Mouse (Mus musculus): Measurements from ENCODE around the gene Ctnnbl1.

The Ctnnbl1 gene

DNA sequence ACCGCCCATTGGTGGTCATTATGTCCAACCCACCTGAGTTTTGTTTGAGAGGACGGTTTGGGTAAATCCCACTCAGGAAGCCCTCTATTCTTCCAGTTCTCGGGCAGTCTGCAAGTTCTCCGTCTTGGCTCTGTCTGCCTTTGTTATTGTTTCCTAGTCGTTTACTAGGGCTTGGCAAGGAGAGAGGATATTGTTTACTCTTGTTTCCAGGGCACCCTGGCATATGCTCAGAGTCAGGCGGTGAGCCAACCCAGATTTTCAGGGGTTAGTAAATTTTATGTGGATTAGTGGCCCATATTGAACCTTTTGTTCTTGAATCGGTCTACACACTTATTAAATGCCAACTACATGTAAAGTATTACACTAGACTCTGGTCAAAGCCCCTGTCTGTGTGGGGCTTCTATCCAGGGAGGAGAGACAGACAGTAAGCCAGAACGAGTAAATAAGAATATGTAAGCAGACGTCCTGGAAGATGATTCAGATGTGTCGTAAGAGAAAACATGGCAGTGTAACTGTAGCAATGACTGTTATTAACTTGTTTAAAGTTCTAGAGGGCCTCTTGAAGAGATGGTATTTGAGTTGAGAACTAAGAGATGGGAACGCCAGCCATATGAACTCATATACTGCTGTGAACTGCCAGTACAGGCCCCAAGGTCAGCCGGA lies 13.9 kb downstream of the Ctnnbl1 start:
- peak; percentile 91 for DNase-seq (ENCODE audit: low spot score)

DNA sequence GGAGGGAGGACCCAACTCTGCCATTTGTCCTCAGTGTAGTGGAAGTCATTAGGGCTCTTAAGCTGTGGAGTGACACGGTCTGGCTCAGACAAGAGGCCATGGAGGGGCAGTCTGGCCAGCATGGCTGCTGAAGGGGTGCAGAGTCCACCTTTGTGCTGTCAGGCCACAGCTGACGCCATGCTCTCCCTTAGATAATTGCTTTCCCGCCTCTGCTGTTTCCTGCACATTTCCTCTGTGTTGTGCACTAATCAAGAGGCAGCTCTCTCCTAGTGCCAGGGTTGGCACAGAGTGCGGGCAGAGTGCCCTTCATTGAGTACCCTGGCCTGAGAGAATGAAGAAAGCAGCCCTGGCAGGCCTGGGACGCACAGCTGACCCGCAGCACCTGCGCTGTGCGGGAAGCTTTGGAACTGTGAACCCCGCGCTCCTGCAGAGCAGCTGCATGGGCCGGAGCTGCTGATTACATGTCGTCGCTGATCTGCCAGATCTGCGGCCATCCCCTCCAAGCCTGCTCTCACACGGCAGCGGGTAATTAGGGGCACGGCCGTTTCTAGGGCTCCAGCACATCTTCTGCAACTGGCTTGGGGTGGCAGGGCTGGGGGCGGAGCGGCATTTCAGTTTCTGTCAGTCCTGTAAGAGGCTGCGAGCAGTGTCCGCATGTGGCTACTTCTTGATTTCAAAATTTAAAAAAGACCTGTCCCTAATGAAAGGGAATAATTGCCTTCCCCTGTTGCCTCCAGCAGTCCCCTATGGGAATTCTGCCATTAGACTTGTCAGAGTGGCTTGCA lies 14.6 kb downstream of the Ctnnbl1 start:
- DNase-seq (ENCODE audit: low spot score): peak; percentile 65

DNA sequence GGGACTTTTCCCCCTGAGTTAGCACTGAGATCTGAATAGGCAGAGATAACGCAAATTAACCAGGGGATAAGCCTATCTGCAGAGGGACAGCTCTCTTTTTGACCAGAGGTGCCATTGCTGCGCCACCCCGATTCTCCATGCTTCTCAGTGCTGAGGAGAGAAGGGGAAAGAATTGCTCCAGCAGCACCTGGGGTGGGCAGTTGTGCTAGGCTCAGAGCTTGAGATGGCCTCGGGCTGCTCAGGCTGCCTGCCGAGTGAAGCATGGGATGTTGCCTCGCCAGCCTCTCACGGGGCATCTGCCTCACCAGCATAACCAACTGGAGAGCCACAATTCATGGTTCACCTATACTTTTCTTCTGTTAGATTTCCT lies 15.2 kb downstream of the Ctnnbl1 start:
- DNase-seq (ENCODE audit: low spot score): no peak

DNA sequence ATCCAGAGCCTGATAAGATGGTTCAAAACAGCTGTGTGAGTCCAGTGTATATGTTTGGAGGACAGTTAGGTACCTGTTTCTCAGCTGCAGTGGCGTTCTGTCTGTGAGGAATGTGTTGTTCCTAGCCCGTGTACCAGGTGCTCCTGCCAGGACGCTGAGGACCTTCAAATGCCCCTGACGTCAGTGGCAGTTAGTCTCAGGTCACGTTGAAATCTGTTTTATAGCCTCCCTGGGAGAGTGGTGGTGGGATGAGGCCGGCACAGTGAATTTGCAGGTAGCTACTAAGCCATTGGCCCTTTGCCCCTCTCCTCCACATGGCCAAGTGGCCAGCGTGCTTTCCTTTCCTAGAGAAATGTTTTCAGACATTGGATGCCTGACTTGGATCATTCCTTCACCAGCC lies 18.6 kb downstream of the Ctnnbl1 start:
- DNase-seq (ENCODE audit: low spot score): no peak

DNA sequence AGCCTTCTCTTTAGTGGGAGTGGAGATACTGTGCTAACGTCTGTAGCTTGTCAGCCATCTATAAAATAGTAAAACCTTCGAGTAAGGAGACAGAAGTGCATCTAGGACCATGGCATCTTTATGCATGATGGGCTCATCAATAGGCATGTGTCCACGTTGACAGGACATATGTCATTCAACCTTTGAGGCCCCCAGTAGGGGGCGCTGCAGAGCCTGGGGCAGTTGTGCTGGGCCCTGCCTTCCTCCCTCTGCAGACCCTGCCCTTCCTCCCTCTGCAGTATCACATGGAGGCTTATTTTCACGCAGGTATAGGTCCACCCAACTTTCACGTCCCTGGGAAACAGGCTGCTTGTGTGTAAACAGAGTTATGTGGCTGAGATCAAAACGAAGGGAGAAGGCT lies 19.0 kb downstream of the Ctnnbl1 start:
- DNase-seq (ENCODE audit: low spot score): no peak

DNA sequence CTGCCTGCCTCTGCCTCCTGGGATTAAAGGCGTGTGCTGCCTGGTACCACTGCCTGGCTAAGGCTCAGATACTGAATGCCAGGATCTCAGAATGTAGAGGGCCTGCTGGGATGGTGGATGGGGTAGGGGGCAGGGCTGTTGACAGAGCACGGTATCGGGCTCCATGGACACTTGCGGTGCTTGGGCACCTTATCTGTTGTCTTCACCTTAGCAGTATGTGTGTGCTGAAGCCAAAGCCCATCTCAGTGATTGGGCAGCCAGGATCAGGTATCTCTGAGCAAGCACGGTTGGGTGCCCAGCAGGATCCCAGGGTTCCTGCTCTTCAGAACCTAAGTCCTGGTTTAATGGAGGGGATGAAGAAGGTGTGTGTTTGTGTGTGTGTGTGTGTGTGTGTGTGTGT lies 21.2 kb downstream of the Ctnnbl1 start:
- no peak for DNase-seq (ENCODE audit: low spot score)

DNA sequence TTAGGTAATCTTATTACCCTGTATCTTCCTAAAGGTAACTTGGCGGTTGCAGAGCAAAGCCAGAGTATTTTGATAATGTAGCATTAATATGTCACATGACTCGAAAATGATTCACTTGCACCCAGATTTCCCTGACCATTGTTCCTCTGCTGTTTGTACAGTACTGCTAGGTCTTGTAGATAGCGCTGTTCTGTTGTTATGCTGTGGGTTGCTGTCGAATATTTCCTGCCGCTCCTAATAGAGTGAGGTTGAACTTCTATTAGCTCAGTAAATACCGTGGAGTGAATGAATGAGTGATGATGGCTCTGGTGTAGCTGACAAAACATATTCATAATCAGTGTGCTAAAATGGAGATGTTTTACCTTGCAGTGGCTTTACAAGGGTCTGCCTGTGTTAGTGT lies 22.5 kb downstream of the Ctnnbl1 start:
- no peak for DNase-seq (ENCODE audit: low spot score)

DNA sequence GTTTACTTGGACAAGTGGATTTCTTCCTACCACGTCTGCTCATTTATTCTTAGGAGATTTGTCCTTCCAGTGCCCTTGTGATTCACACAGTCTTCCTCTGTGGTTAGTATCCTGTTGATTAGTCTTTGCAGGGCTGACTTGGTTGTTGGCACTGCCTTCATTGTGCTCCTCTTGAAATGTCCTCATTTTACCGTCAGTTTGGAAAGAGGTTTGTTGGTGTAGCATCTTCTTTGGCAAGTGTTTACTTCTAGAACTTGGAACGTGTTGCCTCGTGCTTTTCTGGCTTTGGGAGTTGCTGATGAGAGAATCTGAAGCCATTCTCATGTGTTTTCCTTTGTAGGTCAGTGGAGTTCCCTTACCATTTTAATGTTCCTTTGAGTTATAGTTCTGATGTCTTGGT lies 25.7 kb downstream of the Ctnnbl1 start:
- peak; percentile 52 for DNase-seq (ENCODE audit: low spot score)

DNA sequence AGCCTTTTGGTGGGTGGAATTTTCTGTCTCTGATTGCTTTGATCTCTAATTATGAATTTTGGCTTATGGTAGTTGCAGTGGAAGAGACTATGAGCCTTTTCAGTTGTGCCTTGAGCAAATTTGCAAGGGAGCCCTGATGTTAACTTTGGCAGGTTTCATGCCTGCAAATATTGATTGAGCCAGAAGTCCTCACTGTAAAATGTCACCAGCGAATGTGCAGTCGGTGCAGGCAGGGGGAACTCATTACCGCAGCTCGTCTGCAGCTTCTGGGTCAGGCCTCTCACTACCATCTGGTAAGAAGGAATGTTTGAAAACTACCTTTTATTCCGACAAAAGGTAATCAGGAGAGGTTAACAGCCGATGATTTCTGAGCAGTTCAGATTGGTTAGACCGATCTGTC lies 29.4 kb downstream of the Ctnnbl1 start:
- no peak for DNase-seq (ENCODE audit: low spot score)

DNA sequence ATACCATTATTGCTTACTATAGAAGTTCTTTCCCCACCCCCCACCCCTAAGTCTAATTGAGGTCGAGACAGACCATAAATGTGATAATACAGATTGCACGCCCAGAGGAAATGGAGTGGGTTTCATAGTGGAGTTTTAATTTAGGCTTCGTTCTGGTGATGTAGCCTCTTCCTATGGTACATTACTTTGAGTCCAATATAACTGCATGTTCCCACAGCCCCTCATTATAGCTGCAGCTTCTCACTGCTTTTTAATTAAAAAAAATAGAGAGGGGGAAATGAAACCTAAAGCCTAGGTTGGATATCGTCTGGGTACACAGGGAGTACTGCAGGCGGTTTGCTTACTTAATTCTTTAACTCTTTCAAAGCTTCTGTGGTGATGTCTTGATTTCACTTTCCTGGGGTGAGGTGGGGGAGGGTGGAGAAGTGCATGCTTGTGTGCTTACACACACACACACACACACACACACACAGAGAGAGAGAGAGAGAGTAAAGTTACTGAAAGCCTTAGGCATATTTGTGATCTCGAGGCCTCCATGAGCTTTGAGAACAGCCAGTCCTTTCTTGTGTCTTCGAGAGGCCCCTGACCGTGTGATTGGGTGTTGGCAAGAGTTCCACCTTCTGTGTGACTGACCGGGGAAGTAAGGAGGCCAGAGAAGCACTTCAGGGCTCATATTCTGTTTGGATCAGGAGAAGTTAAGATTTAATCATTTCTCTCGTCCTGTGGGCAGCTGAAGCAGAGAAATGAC lies 31.7 kb downstream of the Ctnnbl1 start:
- peak; percentile 66 for DNase-seq (ENCODE audit: low spot score)

DNA sequence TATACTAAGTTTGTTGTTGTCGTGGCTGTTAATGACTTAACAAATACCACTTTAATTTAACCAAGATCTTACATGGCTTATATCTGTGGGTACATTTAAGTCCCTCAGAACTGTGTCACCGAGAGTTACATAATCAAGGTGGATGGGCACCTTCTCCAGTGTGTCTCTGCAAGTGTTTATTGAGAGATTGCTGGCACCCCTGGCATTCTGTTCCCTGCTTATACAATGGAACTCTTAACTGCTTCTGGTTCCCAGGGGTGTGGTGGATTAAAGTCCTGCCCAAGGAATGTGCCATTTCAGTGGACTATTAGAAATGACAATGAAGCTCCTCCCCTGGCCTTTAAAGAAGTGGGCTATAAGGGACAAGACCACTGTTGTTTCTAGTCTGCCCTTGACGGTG lies 33.6 kb downstream of the Ctnnbl1 start:
- peak; percentile 23 for DNase-seq (ENCODE audit: low spot score)

DNA sequence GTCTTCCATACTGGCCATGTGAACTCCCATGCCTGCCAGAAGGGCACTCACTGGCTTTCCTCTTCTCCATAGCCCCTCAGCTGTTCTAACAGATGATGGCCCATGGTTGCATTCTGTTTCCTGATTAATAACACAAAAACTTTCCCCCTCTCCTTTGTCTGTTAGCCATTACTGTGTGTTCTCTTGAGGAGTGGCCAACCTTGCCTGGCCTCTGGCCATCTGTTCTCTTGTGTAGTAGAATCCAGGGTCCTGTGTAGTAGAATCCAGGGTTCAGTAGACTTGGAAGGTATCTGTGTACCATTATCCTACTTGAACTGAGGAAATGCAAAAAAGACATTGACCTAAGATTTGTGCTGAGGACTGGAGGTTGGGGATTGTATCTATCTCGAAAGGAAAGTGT lies 36.5 kb downstream of the Ctnnbl1 start:
- no peak for DNase-seq (ENCODE audit: low spot score)

DNA sequence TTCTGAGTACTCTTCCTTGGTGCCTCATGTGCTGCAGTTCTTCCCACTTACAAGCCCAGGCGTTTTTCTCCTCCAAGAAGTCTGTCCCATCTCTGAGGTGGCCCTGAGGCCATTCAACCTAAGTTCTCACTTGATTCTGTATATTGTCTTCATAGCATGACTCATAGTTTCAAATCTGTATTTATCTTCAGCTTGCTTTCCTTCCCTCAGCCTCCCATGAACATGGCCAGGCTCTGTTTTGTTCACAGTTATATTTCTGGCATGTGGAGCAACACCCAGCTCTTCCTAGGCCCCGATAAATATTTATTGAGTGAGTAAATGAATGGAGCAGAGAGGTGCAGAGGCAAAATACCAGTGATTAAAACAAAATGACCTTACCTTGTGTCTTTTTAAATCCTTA lies 38.8 kb downstream of the Ctnnbl1 start:
- DNase-seq (ENCODE audit: low spot score): no peak

DNA sequence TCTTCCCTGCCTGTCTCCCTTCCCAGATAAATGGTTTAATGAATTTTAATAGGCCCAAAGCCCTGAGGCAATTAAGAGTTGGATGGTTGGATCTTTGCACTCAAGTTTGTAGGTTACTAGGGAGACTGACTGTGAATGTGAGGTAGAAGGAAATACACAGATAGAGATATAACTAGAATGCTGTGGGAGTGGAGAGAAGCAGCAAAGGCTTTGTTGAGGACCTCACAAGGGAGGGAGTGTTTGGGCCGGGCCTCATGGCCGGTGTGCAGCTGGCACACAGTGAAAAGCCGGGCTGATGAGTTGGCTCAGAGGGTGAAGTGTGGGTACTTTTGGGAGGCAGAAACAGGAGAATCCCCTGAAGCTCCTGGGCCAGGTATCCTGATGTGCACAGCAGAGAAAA lies 43.8 kb downstream of the Ctnnbl1 start:
- DNase-seq (ENCODE audit: low spot score): no peak

DNA sequence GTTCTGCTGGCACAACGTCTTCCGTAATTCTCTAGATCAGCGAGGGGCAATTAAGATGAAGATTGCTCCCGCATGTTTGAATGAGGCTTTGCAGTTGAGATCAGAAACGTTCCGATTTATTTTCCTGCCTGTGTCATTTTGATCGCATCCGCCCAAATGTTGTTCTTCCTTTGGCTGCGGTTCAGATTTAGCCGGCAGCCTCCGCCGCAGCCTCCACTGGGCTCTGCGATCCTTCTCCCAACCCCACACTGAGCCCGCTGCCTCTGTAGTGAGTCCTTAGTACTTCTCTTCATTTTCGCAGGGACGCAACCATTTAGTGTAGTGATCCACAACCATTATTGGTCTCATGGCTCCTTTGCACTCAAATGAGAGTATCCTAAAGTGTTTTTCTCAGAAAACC lies 46.0 kb downstream of the Ctnnbl1 start:
- no peak for DNase-seq (ENCODE audit: low spot score)

DNA sequence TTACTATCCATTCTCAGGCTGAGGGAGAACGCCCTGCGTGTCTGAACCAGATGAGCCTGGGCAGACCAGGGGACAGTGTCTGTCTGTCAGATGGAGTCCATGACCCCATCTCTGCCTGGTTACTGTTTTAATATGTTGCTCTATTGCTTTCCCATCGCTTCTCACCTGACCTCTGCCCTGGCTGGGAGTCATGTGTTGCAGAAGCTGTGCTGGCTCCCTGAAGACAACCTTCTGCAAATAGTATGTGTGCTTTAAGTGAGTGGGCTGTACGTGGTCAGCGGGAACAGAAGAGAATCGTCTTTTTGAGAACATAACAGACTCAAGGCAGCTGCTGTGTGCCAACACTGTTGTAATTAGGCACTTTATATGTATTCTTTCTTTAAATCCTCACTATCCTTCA lies 47.0 kb downstream of the Ctnnbl1 start:
- peak; percentile 74 for DNase-seq (ENCODE audit: low spot score)

DNA sequence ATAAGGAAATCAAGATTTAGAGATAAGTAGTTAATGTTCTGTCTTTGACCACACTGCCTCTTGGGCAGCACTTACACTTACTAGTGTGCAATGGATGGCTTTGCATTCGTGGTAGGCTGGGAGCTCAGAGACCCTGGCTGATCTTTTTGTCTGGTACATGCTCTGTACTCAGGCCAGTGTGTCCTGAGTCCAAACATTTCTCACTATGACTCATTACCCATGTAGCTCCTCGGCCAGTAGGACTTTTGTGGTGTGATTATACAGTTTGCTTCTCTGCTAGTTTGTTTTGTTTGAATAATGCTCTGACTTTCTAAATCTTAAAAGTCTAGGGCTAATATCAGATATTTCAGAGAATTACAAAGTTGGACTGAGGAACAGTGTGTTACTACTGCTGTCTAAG lies 47.4 kb downstream of the Ctnnbl1 start:
- peak; percentile 66 for DNase-seq (ENCODE audit: low spot score)

DNA sequence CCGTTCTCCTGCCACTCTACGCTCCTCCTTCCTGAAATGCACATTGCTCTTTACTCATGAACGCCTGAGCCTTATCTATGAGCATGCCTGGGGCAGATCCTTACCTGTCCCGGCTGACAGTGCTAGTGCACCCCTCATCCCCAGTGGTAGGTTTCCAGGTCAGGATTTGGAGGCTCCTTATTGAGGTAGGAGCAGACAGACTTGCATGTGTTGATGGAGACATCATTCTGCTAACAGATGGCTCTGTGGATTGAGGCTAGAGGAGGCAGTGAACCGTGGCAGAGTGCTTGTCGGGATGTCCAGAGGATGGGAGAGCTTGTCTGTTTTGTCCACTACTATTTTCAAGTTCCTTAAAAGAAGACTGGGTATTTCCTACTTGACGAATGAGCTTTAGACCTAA lies 52.0 kb downstream of the Ctnnbl1 start:
- no peak for DNase-seq (ENCODE audit: low spot score)

DNA sequence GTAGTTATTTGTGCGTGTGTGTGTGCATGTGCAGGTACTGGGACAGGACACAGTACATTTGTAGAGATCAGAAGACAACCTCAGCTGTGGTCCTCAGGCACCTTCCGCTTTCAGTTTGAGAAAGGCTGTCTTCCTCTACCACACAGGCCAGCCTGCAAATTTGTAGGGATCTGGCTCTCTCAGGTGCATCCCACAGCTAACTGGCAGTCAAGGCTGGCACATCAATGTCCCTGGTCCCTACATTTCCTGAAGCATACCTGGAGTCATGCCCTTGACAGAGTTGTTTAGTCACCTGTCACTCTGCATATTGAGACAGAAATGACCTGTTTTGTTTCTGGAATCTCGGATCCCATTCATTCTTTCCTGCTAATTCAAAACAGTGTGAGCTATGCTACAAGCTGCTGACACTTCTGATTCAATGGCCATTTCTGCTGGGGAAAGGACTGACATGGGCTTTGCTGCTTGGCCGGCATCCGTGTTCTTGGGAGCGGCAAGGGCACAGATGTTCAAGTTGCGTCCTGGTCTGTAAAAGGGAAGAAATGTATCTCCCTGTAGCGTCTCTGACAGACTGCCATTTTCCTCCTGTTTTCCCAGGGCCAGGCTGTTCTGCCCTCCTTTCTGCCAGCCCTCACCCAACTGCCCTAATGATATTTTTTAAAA lies 53.8 kb downstream of the Ctnnbl1 start:
- DNase-seq (ENCODE audit: low spot score): no peak

DNA sequence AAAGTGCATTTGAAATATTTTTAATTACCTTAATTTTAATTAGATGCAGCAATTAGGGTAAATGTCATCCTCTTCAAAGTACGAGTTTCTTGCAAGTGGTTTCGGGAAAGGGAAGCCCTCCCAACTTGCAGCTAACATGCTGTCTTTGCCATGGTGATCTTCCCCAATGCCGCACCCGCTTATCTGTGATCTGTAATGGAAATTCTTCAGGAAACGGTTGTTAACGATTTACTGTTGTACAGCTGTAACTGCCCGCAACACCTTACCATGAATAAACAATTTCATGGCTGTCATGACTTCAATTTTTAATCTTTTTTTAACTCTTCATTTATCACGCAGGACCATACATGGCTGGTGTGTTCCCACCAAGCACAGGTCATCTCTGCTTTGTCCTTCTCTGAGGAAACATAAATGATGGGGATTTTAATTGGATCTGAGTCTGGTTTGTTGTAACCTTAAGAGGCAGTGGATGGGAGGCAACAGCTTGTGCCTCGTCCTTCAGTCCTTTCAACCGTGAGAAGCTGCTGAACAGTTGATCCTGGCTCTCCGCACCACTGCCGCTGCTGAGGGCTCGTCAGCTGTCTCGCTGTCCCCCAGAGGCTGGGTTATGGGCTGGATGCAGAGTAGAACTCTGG lies 54.4 kb downstream of the Ctnnbl1 start:
- DNase-seq (ENCODE audit: low spot score): no peak

DNA sequence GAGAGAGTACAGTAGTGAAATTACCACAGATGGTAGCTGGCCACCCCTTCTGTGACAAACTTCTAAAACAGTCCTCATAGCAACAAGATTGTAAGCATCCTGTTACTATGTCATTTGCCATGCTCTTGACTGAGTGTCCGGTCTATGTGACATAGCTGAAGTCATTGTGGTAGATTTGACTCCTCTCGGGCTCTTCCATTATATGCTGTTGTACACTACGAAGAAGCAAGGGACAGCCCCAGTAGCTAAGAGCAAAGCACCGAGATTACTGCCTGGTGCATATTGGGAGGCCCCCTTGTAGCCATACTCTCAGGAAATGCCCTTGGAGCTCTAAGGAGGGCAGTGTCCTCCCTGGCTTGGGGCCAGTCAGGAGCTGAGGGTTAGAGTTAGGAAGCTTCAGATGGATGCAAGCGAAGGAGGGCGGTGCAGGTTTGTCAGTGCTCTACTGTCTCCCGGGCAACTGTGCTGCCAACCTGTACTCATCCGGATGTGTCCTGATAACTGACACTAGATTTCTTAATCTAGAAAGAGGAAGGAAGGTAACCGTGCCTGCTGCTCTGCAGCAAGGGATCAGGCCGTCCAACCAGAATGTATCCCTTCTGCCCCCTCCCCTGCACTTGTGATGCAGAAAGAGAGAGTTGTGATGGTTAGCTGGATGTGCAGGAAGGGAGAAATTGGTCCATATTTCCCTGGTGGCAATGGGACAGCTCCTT lies 55.8 kb downstream of the Ctnnbl1 start:
- no peak for DNase-seq (ENCODE audit: low spot score)

Data from adipocyte (in vitro differentiated cells).